Mouse (Mus musculus) thymus, adult 2 months (tissue): ENCODE results near the gene Pex26.

Experiments used
- CTCF ChIP-seq: fragments of 200-500 bp; IDR thresholded peaks from 2 replicates; pipeline ENCODE4 v1.5.1; 2012; ENCODE audit warnings: mild to moderate bottlenecking, control low read depth, low read length, moderate library complexity, borderline replicate concordance; ENCODE audit not compliant: control insufficient read depth, poor library complexity, insufficient read depth; ENCODE audit errors: extremely low read depth
- POLR2A ChIP-seq: fragments of 200-500 bp; IDR thresholded peaks from 2 replicates; pipeline ENCODE4 v1.6.1; 2012; ENCODE audit warnings: mild to moderate bottlenecking, low read length, control low read depth, moderate library complexity; ENCODE audit not compliant: control insufficient read depth, poor library complexity, insufficient read depth; ENCODE audit errors: extremely low read depth

DNA sequence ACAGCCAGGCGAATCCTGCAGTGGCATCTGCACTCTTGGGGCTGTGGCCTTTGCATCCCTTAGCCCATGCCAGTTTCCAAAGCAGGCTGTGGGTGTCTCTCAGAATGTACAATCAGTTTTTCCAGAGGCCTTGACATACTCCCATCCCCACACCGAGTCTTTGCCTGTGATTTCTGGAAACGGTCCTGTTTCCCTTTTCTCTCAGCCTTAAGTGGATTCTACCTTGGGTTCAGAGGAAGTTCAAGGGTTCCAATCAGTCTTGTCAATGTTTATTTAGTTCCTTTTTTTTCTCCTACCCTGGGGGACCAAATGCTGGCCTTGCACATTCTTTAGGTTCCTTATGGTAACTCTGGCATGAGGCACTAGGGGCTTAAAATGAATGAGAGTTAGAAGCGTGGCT lies 36.7 kb upstream of the Pex26 start:
- no peak for TF ChIP-seq POLR2A
- TF ChIP-seq CTCF, result no peak
